Mouse (Mus musculus): Measurements from ENCODE around the gene Gm1553. TPM values are rescaled to one million over a fixed set of nuclear protein-coding genes. Genes with fewer than 3 reads are reported as not detected.

The Gm1553 gene
- not detected in 2 replicates for total RNA-seq (2015)
- not detected in 2 replicates for total RNA-seq (2017)

- ATAC-seq (ENCODE audit: poor library complexity, severe bottlenecking): no peak
Measured at GRCm38 (mm10) chr10:82492518-82492917, at the start of gene Gm1553. TSS of gene Gm1553 (minus strand) at chr10:82492618.

Other genes with a start within 250 kb of the Gm1553 start
- gene 4932415D10Rik, start 176.0 kb downstream of the Gm1553 start, total RNA-seq (2015): not detected in 2 replicates
- gene 4932415D10Rik, start 176.0 kb downstream of the Gm1553 start, total RNA-seq (2017): not detected in 2 replicates
- gene Gm4924, start 138.4 kb downstream of the Gm1553 start, total RNA-seq (2015): 0.83 and 1.0 TPM in 2 replicates
- gene Gm4924, start 138.4 kb downstream of the Gm1553 start, total RNA-seq (2017): 0.92 and 1.8 TPM in 2 replicates
- gene 1190007I07Rik, start 130.6 kb upstream of the Gm1553 start, total RNA-seq (2015): 13.0 and 14.1 TPM in 2 replicates
- 17.5 and 19.6 TPM in 2 replicates for gene 1190007I07Rik, start 130.6 kb upstream of the Gm1553 start, total RNA-seq (2017)
- gene Tdg, start 137.2 kb upstream of the Gm1553 start, total RNA-seq (2015): 28.5 and 28.8 TPM in 2 replicates
- gene Tdg, start 137.2 kb upstream of the Gm1553 start, total RNA-seq (2017): 55.9 and 83.8 TPM in 2 replicates
- gene Glt8d2, start 198.0 kb upstream of the Gm1553 start, total RNA-seq (2015): 0.18 TPM in 1 of 2 replicates, not detected in the other
- 1.0 TPM in 1 of 2 replicates, not detected in the other for gene Glt8d2, start 198.0 kb upstream of the Gm1553 start, total RNA-seq (2017)
- gene Hcfc2, start 203.5 kb upstream of the Gm1553 start, total RNA-seq (2015): 15.6 and 20.9 TPM in 2 replicates
- 22.1 and 32.8 TPM in 2 replicates for gene Hcfc2, start 203.5 kb upstream of the Gm1553 start, total RNA-seq (2017)

Data from megakaryocyte, adult 5-6 weeks (primary cell).